8 mouse cellular contexts compared by ENCODE assay signal in the genomic region with DNA sequence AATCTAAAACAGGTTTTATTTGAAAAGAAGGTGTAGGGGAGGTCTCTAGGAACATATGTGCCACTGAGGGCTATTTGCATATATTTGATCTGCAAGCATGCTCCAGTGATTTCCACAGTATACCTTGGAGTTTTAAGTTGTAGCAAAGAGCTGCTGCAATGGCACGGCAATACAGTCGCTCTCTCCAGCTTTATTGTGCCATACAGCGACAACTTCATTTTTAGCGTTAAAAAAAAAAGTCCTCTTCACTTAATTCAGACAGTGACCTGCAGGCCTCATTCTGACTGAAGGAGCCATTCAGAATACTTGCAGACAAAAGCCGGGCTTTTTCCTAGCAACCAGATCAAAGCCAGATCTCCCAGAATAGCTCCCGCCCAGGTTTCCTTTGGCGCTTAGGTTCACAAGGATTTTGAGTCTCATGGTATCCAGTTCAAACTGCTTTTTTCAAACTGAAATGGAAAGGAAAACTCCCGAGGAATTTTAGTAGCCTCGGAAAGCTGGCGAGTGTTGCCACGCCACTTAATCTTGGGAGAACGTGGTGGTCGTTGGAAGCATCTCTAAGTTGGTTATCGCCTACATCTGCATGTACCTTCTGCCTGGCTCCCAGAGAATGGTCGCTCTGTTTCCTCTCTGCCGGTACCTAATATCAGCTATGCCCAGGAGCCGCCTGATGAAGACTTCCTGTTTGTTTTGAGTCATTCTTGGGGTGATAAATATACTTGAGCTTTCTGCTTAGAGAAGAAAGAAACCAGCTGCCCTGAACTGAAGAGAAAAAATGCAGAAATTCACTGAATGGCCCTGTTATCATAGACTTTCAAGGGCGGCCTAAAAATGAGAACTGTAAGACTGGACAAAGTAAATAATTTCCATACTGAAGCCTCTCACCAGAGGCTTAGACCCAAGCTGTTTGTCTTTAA.
DNase-seq lines count a peak whose midpoint lies in the region; ATAC-seq and TF ChIP-seq lines count a peak whose summit lies in the region.

No protein-coding gene starts in this region.

- TF ChIP-seq EP300 in lung, postnatal 0 days (IDR thresholded peaks at IDR 0.05), result no peak

- H3K9me3 ChIP-seq in forebrain, embryonic 15.5 days, result no peaks in the 10 kb centered on the region
- H3K9me3 ChIP-seq in lung, postnatal 0 days (ENCODE audit: low read length), result no peaks in the 10 kb centered on the region
- no peaks in the 10 kb centered on the region for H3K9me3 ChIP-seq in stomach, embryonic 14.5 days (ENCODE audit: control insufficient read depth, low read depth, low read length)

- TF ChIP-seq POLR2A in kidney, adult 2 months (IDR thresholded peaks at IDR 0.05; ENCODE audit: low read depth, low read length), result no peak

- peak overlapping the region; percentile 34 for H3K4me2 ChIP-seq in forebrain, embryonic 15.5 days (replicated peaks)
- peak overlapping the region; percentile 51 for H3K4me2 ChIP-seq in lung, postnatal 0 days (replicated peaks; ENCODE audit: low read depth, low read length)
- peak overlapping the region; percentile 42 for H3K4me2 ChIP-seq in stomach, embryonic 14.5 days (replicated peaks; ENCODE audit: low read depth, low read length)

- 6% methylated on average over 18 of the region's 18 CpGs for WGBS in forebrain, embryonic 15.5 days
- WGBS in kidney, adult 2 months, result 26% methylated on average over 18 of the region's 18 CpGs
- WGBS in lung, postnatal 0 days, result 5% methylated on average over 18 of the region's 18 CpGs
- 8% methylated on average over 18 of the region's 18 CpGs for WGBS in stomach, embryonic 14.5 days

- peaks cover 32% of the 10 kb centered on the region for H3K4me1 ChIP-seq in forebrain, embryonic 15.5 days
- H3K4me1 ChIP-seq in kidney, adult 2 months (ENCODE audit: control insufficient read depth, insufficient read depth, low read length), result no peaks in the 10 kb centered on the region
- no peaks in the 10 kb centered on the region for H3K4me1 ChIP-seq in lung, postnatal 0 days (ENCODE audit: insufficient read depth, low read depth, low read length)
- H3K4me1 ChIP-seq in stomach, embryonic 14.5 days (ENCODE audit: control insufficient read depth, insufficient read depth, low read length), result peaks cover 5% of the 10 kb centered on the region; the same call in 1 of the 2 replicates

- peak; percentile 7 for DNase-seq in kidney, adult 11 months
- DNase-seq in kidney, adult 8-10 months, result no peak
- peak; percentile 36 for DNase-seq in kidney, adult 2 months
- peak; percentile 53 for DNase-seq in lung, postnatal 0 days (ENCODE audit: low spot score)
- no peak for DNase-seq in thymus, postnatal 14 days
- DNase-seq in layer of hippocampus, postnatal 36 days, result no peak

- no peaks in the 10 kb centered on the region for H3K36me3 ChIP-seq in forebrain, embryonic 15.5 days
- H3K36me3 ChIP-seq in kidney, adult 2 months (ENCODE audit: control insufficient read depth, insufficient read depth, low read length), result no peaks in the 10 kb centered on the region
- no peaks in the 10 kb centered on the region for H3K36me3 ChIP-seq in lung, postnatal 0 days (ENCODE audit: insufficient read depth, low read length)
- no peaks in the 10 kb centered on the region for H3K36me3 ChIP-seq in stomach, embryonic 14.5 days (ENCODE audit: control insufficient read depth, insufficient read depth, low read length)

- H3K9ac ChIP-seq in forebrain, embryonic 15.5 days (replicated peaks), result no peak overlapping the region; the same call in 1 of the 2 replicates
- no peak overlapping the region for H3K9ac ChIP-seq in lung, postnatal 0 days (replicated peaks; ENCODE audit: low read depth)
- H3K9ac ChIP-seq in stomach, embryonic 14.5 days (replicated peaks; ENCODE audit: low read depth, low read length), result no peak overlapping the region

- no peak for TF ChIP-seq CTCF in kidney, adult 2 months (conservative IDR thresholded peaks at IDR 0.05; ENCODE audit: insufficient read depth, insufficient read length, low read depth, low read length)
- no peak for TF ChIP-seq CTCF in lung, postnatal 0 days (IDR thresholded peaks at IDR 0.05)

- H3K27me3 ChIP-seq in forebrain, embryonic 15.5 days, result no peaks in the 10 kb centered on the region
- no peaks in the 10 kb centered on the region for H3K27me3 ChIP-seq in kidney, adult 2 months (replicated peaks; ENCODE audit: control insufficient read depth, insufficient read depth, low read length)
- H3K27me3 ChIP-seq in lung, postnatal 0 days (replicated peaks; ENCODE audit: insufficient read depth, low read length), result no peaks in the 10 kb centered on the region
- H3K27me3 ChIP-seq in stomach, embryonic 14.5 days (ENCODE audit: control insufficient read depth, insufficient read depth, low read length), result no peaks in the 10 kb centered on the region

- peak overlapping the region; percentile 9; the same call in 1 of the 2 replicates for H3K4me3 ChIP-seq in forebrain, embryonic 15.5 days
- H3K4me3 ChIP-seq in kidney, adult 2 months (ENCODE audit: insufficient read depth, low read depth, low read length), result peak overlapping the region; percentile 15
- H3K4me3 ChIP-seq in lung, postnatal 0 days (ENCODE audit: low read depth, low read length), result peak overlapping the region; percentile 22
- peak overlapping the region; percentile 13; the same call in 1 of the 2 replicates for H3K4me3 ChIP-seq in stomach, embryonic 14.5 days (ENCODE audit: low read depth, low read length)

- 0 out of 2 replicates have a peak, but pooled peaks have one; percentile 23 for ATAC-seq in forebrain, embryonic 15.5 days (replicated peaks)
- ATAC-seq in lung, postnatal 0 days, result peak; percentile 62
- ATAC-seq in stomach, embryonic 14.5 days (ENCODE audit: insufficient number of reproducible peaks, insufficient read depth, low FRiP score, low read depth), result peak; percentile 61; the same call in 1 of the 2 replicates

- no peak overlapping the region for H3K27ac ChIP-seq in forebrain, embryonic 15.5 days (replicated peaks)
- H3K27ac ChIP-seq in kidney, adult 2 months (ENCODE audit: insufficient read depth, low read depth, low read length), result no peak overlapping the region
- H3K27ac ChIP-seq in lung, postnatal 0 days (ENCODE audit: low read length), result peak overlapping the region; percentile 60
- peak overlapping the region; percentile 64; the same call in 1 of the 2 replicates for H3K27ac ChIP-seq in stomach, embryonic 14.5 days (ENCODE audit: low read length)

Comparison
In these comparisons a context has a peak if more than half of its experiments do, and no peak if none do; other contexts are left out.
1. DNase-seq: peak in kidney, adult 11 months (single experiment), kidney, adult 2 months (single experiment) and lung, postnatal 0 days (single experiment); none in kidney, adult 8-10 months (0 of 2), thymus, postnatal 14 days (single experiment) and layer of hippocampus, postnatal 36 days (0 of 2).
2. H3K27ac ChIP-seq: peak in lung, postnatal 0 days (single experiment) and stomach, embryonic 14.5 days (single experiment); none in forebrain, embryonic 15.5 days (single experiment) and kidney, adult 2 months (single experiment).
3. Peak in every context shown above with its lines, with median percentiles within 50 percentile points of each other: ATAC-seq, H3K4me2 ChIP-seq and H3K4me3 ChIP-seq.